Mouse (Mus musculus) hindbrain, embryonic 13.5 days (tissue): ENCODE data around the gene Gnat1. TPM values are rescaled to one million over a fixed set of nuclear protein-coding genes. Genes with fewer than 3 reads are reported as not detected.

ENCODE experiments used
- ATAC-seq: fragments of 200-750 bp; cut with Nextera tagmentation; 2 replicates; pipeline ENCODE4 v1.8.0; 2017; ENCODE audit warnings: moderate TSS enrichment; ENCODE audit not compliant: low FRiP score
- H3K27ac ChIP-seq: fragments of 300-500 bp; sonication (generic); 2 replicates; pipeline ENCODE4 v1.5.1; 2015; ENCODE audit warnings: inconsistent platforms, mild to moderate bottlenecking, moderate library complexity
- H3K27me3 ChIP-seq: fragments of 300-500 bp; sonication (generic); 2 replicates; pipeline ENCODE4 v1.6.1; 2015; ENCODE audit warnings: mild to moderate bottlenecking, inconsistent platforms
- H3K36me3 ChIP-seq: fragments of 300-500 bp; sonication (generic); 2 replicates; pipeline ENCODE4 v1.6.1; 2015; ENCODE audit warnings: mild to moderate bottlenecking, inconsistent platforms
- H3K4me1 ChIP-seq: fragments of 300-500 bp; sonication (generic); replicated peaks from 2 replicates; pipeline ENCODE4 v1.6.1; 2015; ENCODE audit warnings: inconsistent platforms
- H3K4me2 ChIP-seq: fragments of 300-500 bp; sonication (generic); 2 replicates; pipeline ENCODE4 v1.6.1; 2015; ENCODE audit warnings: inconsistent platforms, mild to moderate bottlenecking, moderate library complexity
- H3K4me3 ChIP-seq: fragments of 300-500 bp; sonication (generic); 2 replicates; pipeline ENCODE4 v1.5.1; 2015; ENCODE audit warnings: mild to moderate bottlenecking, inconsistent platforms
- H3K9ac ChIP-seq: fragments of 300-500 bp; sonication (generic); 2 replicates; pipeline ENCODE4 v1.6.1; 2015; ENCODE audit warnings: mild to moderate bottlenecking, inconsistent platforms
- H3K9me3 ChIP-seq: fragments of 300-500 bp; sonication (generic); 2 replicates; pipeline ENCODE4 v1.6.1; 2016; ENCODE audit warnings: inconsistent platforms
- WGBS: fragments of 180-500 bp; shearing (Covaris S2); methylation state at CpG from one replicate; pipeline ENCODE4 v1.1.7; 2015; 5-methylcytosine and 5-hydroxymethylcytosine counted together
- polyA plus RNA-seq: library from polyadenylated mRNA; unstranded; fragments of >200 nt; fragmentation: Nextera tagmentation; extraction: Ambion mirVana; gene quantifications from 2 replicates; pipeline ENCODE4 v1.2.1, GENCODE M21; 2015

Gnat1 gene
- polyA plus RNA-seq, 1 experiment from 2014 or later = 1.8 TPM

DNA sequence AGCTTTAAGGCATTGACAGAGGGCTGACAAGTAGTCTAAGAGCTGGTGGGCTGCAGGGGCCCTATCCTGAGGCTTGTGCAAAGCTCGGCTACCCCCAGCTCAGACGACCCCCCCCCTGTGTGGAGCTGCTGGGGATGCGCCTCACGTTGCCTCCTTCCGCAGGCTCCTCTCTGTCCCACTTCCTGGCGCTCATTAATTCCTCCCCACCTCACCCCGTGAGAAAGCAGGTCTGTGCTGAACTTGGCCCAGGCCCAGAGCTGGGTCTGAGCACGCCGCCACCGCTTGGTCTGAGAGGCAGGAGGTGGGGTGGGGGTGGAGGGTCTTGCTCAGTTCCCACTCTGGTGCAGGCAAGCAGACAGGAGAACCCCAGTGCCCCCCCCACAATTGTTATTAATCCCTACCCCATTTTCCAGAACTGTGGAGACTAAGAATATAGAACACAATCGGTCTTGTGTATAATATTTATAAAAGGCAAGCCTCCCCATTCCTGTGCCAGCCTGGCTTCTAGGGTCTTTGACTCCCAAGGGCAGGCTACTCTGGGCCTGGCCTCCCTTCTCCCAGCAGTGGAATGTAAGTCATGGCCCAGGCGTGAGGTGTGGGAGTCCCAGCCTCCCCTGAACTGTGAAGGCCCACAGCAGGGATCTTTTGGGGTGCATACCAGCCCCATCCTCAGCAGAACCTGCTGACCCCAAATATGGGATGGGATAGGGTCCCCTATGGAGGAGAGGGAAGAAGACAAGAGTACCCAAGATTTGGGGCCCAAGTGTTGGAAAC lies 28.6 kb downstream of the Gnat1 start:
- peak overlapping the region; percentile 79 for H3K27ac ChIP-seq
- 32% methylated on average over 12 of the region's 12 CpGs for WGBS
- H3K4me2 ChIP-seq = no peak overlapping the region
- H3K4me1 ChIP-seq = peaks cover 31% of the 10 kb centered on the region
- peak; percentile 88 for ATAC-seq
- no peaks in the 10 kb centered on the region for H3K9me3 ChIP-seq
- H3K36me3 ChIP-seq = no peaks in the 10 kb centered on the region
- H3K4me3 ChIP-seq = no peak overlapping the region
- H3K27me3 ChIP-seq = no peaks in the 10 kb centered on the region
- peak overlapping the region; percentile 24; the same call in 1 of the 2 replicates for H3K9ac ChIP-seq

DNA sequence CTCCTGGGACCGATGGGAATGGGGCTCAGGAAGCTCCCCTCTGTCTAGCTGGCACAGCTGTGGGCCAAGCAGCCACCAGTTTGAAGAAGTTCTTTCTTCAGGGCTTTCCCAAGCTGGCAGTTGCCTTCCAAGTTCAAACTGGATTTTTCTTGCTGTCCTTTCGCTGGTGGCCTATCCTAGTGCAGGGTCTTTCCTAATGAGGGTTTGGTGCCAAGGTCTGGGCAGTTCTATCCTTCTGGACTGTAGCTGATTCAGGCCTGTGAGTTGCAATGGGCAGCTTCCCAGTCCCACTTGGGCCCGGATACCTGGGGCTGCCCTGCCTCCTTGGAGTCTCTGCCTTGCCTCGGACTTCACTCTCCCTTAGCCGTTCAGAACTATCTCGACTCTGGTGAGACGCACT lies 29.3 kb downstream of the Gnat1 start:
- no peak; the same call in 1 of the 2 replicates for ATAC-seq
- H3K4me2 ChIP-seq = no peak overlapping the region
- no peaks in the 10 kb centered on the region for H3K36me3 ChIP-seq
- peaks cover 33% of the 10 kb centered on the region for H3K4me1 ChIP-seq
- no peak overlapping the region for H3K4me3 ChIP-seq
- 67% methylated on average over 7 of the region's 7 CpGs for WGBS
- peak overlapping the region; percentile 79 for H3K27ac ChIP-seq
- H3K27me3 ChIP-seq = no peaks in the 10 kb centered on the region
- 0 out of 2 replicates have a peak overlapping the region, but pooled peaks have one; percentile 24 for H3K9ac ChIP-seq
- H3K9me3 ChIP-seq = no peaks in the 10 kb centered on the region

DNA sequence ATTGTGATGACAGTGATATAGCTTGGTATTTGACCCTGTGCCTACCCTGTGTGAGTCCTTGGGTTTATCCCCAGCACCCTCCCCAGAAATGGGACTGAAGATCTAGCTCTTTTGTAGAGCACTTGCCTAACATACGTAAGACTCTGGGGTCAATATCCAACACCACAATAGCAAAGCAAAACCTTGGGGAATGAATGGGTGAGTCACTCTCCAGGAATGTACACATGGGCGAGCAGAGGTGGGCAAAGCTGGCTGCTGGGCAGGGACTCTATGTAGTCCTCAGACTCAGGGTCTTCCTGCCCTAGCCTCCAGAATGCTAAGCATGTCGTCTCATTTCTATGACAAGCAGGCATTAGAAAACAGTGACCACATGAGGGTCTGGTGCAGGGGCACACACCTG lies 30.7 kb downstream of the Gnat1 start:
- Histone ChIP-seq H3K4me2 (no peak overlapping the region), H3K27me3 (0 out of 2 replicates have a peak, but pooled peaks cover 4% of the 10 kb centered on the region), H3K36me3 (no peaks in the 10 kb centered on the region), H3K9ac (no peak overlapping the region), H3K27ac (no peak overlapping the region), H3K4me1 (peaks cover 45% of the 10 kb centered on the region), H3K9me3 (no peaks in the 10 kb centered on the region), H3K4me3 (no peak overlapping the region)
- WGBS = 74% methylated on average over 3 of the region's 3 CpGs
- no peak for ATAC-seq

DNA sequence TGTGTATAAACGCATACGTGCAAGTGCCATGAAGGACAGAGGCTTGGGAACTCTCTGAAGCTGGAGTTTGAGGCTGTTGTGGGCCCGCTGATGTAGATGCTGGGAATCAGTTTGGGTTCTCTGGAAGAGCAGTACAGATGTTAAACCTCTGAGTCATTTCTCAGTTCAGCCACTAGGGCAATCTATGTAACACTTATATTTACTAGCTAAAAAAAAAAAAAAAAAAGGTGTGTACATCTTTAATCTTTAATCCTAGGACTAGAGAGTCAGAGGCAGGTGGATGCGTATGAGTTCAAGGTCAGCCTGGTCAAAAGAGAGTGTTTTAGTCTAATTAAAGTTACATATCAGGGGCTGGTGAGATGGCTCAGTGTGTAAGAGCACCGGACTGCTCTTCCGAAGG lies 32.5 kb downstream of the Gnat1 start:
- Histone ChIP-seq H3K9ac (no peak overlapping the region), H3K36me3 (no peaks in the 10 kb centered on the region), H3K27ac (no peak overlapping the region), H3K27me3 (0 out of 2 replicates have a peak, but pooled peaks cover 4% of the 10 kb centered on the region), H3K4me1 (peaks cover 43% of the 10 kb centered on the region), H3K4me2 (no peak overlapping the region), H3K4me3 (no peak overlapping the region), H3K9me3 (no peaks in the 10 kb centered on the region)
- ATAC-seq = no peak
- WGBS = 81% methylated on average over 6 of the region's 6 CpGs

DNA sequence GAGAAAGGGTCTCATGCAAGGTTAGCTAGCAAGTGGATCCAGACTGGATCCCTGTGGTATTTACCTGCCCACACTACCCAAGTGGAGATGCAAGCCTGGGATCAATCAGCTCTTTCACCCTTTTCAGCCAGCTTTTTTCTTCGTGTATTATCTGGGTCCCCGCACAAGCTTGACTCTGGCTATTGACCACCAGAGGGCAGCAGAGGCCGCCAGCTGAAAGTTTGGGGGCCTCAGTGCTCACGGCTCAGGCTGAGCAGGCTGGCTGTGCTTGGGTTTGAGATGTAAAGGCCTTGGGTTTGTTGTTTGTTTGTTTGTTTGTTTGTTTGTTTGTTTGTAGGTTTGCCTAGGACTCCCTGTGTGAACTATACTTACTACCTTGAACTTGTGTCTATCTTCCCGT lies 33.9 kb downstream of the Gnat1 start:
- no peak overlapping the region for H3K4me2 ChIP-seq
- ATAC-seq = peak; percentile 34; the same call in 1 of the 2 replicates
- no peak overlapping the region for H3K9ac ChIP-seq

DNA sequence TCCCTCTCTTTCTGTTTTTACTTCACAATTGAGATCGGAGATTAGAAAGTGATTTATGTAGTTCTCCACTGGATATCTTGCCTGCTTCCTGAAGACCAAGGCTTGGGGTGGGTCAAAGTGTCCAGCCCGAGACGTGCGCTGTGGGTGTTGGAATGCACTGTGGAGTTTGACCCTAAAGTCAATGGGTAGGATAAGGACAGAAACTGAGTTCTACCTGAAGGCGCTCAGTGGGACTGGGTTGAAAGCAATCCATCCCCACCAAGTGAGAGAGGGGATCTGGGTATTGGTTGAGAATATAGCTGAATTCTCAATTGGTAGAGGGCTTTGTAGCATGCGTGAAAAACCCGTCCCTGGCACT lies 34.4 kb downstream of the Gnat1 start:
- Histone ChIP-seq H3K4me1 (peaks cover 35% of the 10 kb centered on the region), H3K4me3 (peak overlapping the region; percentile 41; the same call in 1 of the 2 replicates), H3K36me3 (no peaks in the 10 kb centered on the region), H3K9me3 (no peaks in the 10 kb centered on the region), H3K27ac (no peak overlapping the region), H3K9ac (peak overlapping the region; percentile 63; the same call in 1 of the 2 replicates), H3K4me2 (peak overlapping the region; percentile 67), H3K27me3 (0 out of 2 replicates have a peak, but pooled peaks cover 4% of the 10 kb centered on the region)
- 54% methylated on average over 7 of the region's 7 CpGs for WGBS
- no peak for ATAC-seq

More for the DNA sequence above, 33.9 kb downstream of the Gnat1 start:
- H3K36me3 ChIP-seq = no peaks in the 10 kb centered on the region
- peaks cover 38% of the 10 kb centered on the region for H3K4me1 ChIP-seq
- WGBS = 14% methylated on average over 5 of the region's 5 CpGs
- no peak overlapping the region for H3K27ac ChIP-seq
- H3K27me3 ChIP-seq = 0 out of 2 replicates have a peak, but pooled peaks cover 4% of the 10 kb centered on the region
- H3K4me3 ChIP-seq = no peak overlapping the region
- no peaks in the 10 kb centered on the region for H3K9me3 ChIP-seq

DNA sequence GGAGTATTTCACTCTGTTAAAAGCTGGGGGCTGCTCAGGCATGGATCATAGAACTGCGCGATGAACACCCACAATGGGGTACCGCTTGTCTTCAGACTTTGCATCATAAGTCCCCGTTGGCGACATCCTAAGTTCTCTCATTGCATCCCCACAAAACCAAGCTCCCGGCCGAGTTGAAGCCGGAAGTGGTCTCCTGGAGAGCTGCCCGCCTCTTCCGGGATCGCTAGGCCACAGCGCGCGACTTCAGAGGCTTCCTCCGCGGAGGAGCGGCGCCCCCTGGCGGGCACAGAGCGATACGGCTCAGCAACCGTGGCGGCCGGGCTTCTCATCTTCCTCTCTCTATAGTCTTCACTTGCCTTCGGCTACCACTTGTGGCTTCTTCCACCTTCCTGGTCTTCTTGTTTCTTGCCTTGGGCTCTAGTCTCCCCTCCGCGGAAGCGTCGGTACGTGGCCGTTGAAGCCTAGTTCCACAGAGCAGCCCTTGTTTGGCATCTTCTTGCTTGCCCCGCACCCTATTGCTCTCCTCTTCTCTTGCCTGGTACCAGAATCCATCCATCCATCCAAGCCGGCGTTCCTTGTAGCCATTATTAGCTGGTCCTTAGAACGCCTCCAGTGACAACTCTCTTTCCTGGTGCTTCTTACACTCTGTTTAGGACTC lies 34.9 kb downstream of the Gnat1 start:
- Histone ChIP-seq H3K36me3 (no peaks in the 10 kb centered on the region), H3K4me3 (peak overlapping the region; percentile 41), H3K27me3 (0 out of 2 replicates have a peak, but pooled peaks cover 4% of the 10 kb centered on the region), H3K27ac (peak overlapping the region; percentile 70), H3K9ac (peak overlapping the region; percentile 74), H3K4me2 (peak overlapping the region; percentile 67), H3K9me3 (no peaks in the 10 kb centered on the region), H3K4me1 (peaks cover 31% of the 10 kb centered on the region)
- WGBS = 5% methylated on average over 35 of the region's 35 CpGs
- peak; percentile 77 for ATAC-seq

DNA sequence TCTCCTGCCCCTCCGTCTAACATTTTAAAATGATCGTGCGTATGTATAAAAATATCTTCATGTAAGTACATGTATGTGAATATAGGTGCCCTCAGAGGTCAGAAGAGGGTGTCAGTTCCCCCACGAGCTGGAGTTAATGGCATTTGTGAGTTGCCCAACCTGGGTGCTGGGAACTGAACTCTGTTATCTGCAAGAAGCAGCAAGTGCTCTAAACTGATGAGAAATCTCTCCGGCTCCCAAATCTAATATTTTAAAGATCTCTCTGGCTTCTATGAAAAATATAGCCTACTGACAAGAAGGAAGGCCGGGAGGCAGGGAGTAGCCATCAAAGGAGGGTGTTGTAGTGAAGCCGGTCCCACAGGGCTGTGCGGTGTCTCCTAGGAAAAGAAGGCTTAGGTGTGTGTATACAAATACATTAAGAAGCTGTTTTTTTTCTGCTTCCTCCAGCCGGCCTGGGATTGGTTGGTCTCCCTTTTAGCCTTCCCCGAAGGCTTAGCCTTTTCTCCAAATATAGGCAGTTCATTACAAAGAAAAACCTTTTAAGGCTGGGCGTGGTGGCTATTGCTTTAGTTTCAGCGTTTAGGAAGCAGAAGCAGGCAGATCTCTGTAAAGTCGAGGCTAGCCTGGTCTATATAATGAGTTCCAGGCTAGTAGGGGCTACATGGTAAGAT lies 35.8 kb downstream of the Gnat1 start:
- Histone ChIP-seq H3K36me3 (no peaks in the 10 kb centered on the region), H3K4me3 (peak overlapping the region; percentile 41; the same call in 1 of the 2 replicates), H3K4me2 (peak overlapping the region; percentile 67), H3K9me3 (no peaks in the 10 kb centered on the region), H3K4me1 (peaks cover 26% of the 10 kb centered on the region), H3K9ac (peak overlapping the region; percentile 74), H3K27ac (peak overlapping the region; percentile 70; the same call in 1 of the 2 replicates), H3K27me3 (0 out of 2 replicates have a peak, but pooled peaks cover 4% of the 10 kb centered on the region)
- 97% methylated on average over 13 of the region's 13 CpGs for WGBS
- no peak for ATAC-seq

DNA sequence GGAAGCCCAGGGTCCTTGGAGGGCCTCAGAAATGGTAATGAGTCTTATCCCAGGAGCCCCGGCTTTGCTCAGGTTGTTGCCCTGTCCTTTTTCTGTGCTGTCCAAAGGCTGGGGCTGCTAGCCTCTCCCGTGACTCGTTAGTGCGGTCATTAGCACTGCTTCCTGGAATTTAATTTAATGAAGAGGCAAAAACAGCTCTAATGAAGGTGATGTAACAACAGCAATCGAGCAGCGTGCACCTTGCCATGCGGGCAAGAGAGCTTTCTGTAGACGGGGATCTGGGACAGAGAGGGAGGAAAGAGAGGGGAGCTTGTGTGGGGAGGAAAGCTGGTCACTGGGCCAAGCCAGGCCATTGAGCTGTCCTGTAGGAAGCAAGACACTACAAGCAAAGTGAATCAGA lies 37.8 kb downstream of the Gnat1 start:
- no peak overlapping the region for H3K4me2 ChIP-seq
- H3K4me3 ChIP-seq = no peak overlapping the region
- no peaks in the 10 kb centered on the region for H3K36me3 ChIP-seq
- no peak overlapping the region for H3K27ac ChIP-seq
- H3K9me3 ChIP-seq = no peaks in the 10 kb centered on the region
- 44% methylated on average over 8 of the region's 8 CpGs for WGBS
- H3K9ac ChIP-seq = 0 out of 2 replicates have a peak overlapping the region, but pooled peaks have one; percentile 39
- peaks cover 40% of the 10 kb centered on the region for H3K4me1 ChIP-seq
- no peak for ATAC-seq
- 0 out of 2 replicates have a peak, but pooled peaks cover 4% of the 10 kb centered on the region for H3K27me3 ChIP-seq

DNA sequence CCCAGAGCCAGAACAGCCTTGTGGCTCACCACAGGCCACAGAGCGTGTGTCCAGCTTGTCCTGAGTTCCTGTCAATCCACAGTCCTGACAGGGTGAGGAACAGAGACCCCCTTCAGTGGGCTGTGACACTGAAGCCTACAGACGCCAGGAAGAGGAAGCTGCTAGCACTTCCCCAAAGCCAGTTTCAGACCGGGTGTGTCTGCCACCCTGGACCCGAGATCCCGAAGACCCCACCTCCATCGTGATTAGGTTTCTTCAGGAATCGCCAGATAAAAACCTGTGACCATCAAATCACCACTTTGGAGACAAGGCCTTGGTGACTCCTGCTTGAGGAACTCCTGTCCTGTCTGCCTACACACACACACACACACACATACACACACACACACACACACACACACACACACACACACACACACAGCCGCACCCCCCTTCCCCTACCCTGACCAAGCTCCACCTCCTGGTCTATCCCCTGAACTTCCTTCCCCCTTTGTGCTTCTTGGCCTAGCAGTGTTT lies 39.2 kb downstream of the Gnat1 start:
- Histone ChIP-seq H3K4me3 (no peak overlapping the region), H3K9me3 (no peaks in the 10 kb centered on the region), H3K36me3 (no peaks in the 10 kb centered on the region), H3K27me3 (0 out of 2 replicates have a peak, but pooled peaks cover 4% of the 10 kb centered on the region), H3K9ac (no peak overlapping the region), H3K27ac (no peak overlapping the region), H3K4me2 (no peak overlapping the region), H3K4me1 (peaks cover 52% of the 10 kb centered on the region)
- 35% methylated on average over 8 of the region's 8 CpGs for WGBS
- ATAC-seq = no peak

DNA sequence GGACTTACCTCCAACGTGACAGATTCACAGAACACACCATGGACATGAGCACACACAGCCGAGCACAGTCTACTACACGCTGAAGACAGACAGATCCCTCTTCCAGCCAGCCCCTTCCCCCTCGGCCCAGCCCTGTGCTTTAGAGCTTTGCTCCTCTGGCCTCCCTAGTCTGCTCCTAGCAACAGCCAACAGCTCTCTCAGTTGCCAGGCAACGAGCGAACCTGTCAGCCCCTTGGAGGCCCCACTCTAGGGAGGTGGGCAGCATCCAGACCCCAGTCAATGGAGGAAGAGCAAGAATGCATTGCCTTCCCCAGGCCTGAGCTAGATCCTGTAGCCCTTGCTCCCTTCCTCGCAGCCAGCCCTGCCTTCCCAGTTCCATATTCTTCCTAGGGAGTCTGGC lies 42.4 kb downstream of the Gnat1 start:
- H3K9ac ChIP-seq = peak overlapping the region; percentile 9
- no peaks in the 10 kb centered on the region for H3K27me3 ChIP-seq
- peak overlapping the region; percentile 36 for H3K4me2 ChIP-seq
- 12% methylated on average over 7 of the region's 7 CpGs for WGBS
- no peaks in the 10 kb centered on the region for H3K36me3 ChIP-seq
- H3K4me3 ChIP-seq = no peak overlapping the region
- peaks cover 64% of the 10 kb centered on the region for H3K4me1 ChIP-seq
- no peaks in the 10 kb centered on the region for H3K9me3 ChIP-seq
- ATAC-seq = peak; percentile 36
- peak overlapping the region; percentile 89 for H3K27ac ChIP-seq
